Mouse (Mus musculus): ENCODE measurements at regions not wholly inside any gene's neighbourhood (a gene's known extent, or its start where the extent isn't known, plus 50 kb on each side); places are given as distances from the start of the nearest gene placed in this dataset. TPM values are rescaled to one million over a fixed set of nuclear protein-coding genes. Genes with fewer than 3 reads are reported as not detected.

DNA sequence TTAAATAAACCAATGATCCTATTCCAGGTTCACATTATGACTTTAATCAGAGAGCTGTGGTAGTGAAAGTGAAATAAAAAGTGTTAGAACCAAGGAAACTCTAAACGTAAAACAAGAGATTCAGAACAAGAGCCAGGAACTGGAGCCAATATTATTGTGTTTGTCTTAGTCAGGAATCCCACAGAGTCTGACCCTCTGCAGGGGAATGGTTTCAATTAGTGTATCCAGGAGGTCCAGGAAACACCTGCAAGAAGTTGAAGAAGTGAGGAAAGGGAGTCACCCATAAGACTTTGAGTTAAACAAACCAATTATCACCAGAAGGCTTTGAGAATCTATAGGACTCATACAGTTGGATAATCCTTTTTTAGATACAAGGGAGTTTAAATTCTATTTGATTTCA lies 76.2 kb upstream of the Sptlc3 start:
- TF ChIP-seq CTCF (IDR thresholded peaks at IDR 0.05; ENCODE audit: low read depth), result no peak
- H3K4me3 ChIP-seq (ENCODE audit: low read depth, low read length), result no peak overlapping the region
- whole genome bisulfite sequencing, result 32% methylated on average over 1 of the region's 1 CpGs
- H3K27me3 ChIP-seq (ENCODE audit: insufficient read depth, low read length), result no peaks in the 10 kb centered on the region
- ATAC-seq (ENCODE audit: insufficient read depth), result no peak
- H3K4me1 ChIP-seq (ENCODE audit: insufficient read depth), result no peaks in the 10 kb centered on the region
- no peak for DNase-seq
- H3K27ac ChIP-seq (ENCODE audit: low read depth), result no peak overlapping the region
- H3K9me3 ChIP-seq (ENCODE audit: low read depth, low read length), result no peaks in the 10 kb centered on the region
- no peaks in the 10 kb centered on the region for H3K36me3 ChIP-seq (ENCODE audit: insufficient read depth)
- H3K4me2 ChIP-seq, result no peak overlapping the region
- no peak overlapping the region for H3K9ac ChIP-seq

DNA sequence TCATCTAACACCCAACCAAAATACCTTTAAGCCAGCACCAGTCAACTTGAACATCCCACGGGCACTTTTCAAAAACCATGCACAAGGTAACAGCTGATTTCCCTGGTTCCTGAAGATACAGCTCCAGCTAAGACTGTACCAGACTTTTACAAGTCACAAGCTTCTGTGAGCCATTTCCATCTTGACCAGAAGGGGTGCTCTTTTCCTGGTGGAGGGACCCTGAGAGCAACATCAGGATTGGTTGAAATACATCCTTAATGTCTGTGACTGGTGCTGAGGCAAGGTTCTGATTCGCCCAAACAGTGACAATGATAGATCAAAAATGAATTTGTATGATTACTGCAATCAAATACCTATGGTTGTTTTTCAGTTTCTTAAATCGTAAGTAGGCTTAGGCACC lies 71.0 kb upstream of the Sptlc3 start:
- 76% methylated on average over 3 of the region's 3 CpGs for WGBS

GRCm38 (mm10) chr2:139423413-139423812 lies 70.3 kb upstream of the Sptlc3 start:
- H3K9ac ChIP-seq, result no peak overlapping the region
- 68% methylated on average over 2 of the region's 2 CpGs for WGBS

More for the DNA sequence above, 71.0 kb upstream of the Sptlc3 start:
- TF ChIP-seq CTCF (IDR thresholded peaks at IDR 0.05; ENCODE audit: low read depth), result peak; percentile 23
- no peaks in the 10 kb centered on the region for H3K27me3 ChIP-seq (ENCODE audit: insufficient read depth, low read length)
- no peak overlapping the region for H3K9ac ChIP-seq
- DNase-seq, result no peak
- no peak overlapping the region for H3K27ac ChIP-seq (ENCODE audit: low read depth)
- no peaks in the 10 kb centered on the region for H3K9me3 ChIP-seq (ENCODE audit: low read depth, low read length)
- H3K4me3 ChIP-seq (ENCODE audit: low read depth, low read length), result no peak overlapping the region
- ATAC-seq (ENCODE audit: insufficient read depth), result no peak
- H3K4me2 ChIP-seq, result no peak overlapping the region
- no peaks in the 10 kb centered on the region for H3K4me1 ChIP-seq (ENCODE audit: insufficient read depth)
- H3K36me3 ChIP-seq (ENCODE audit: insufficient read depth), result no peaks in the 10 kb centered on the region

More at GRCm38 (mm10) chr2:139423413-139423812, 70.3 kb upstream of the Sptlc3 start:
- no peaks in the 10 kb centered on the region for H3K9me3 ChIP-seq (ENCODE audit: low read depth, low read length)
- no peak for ATAC-seq (ENCODE audit: insufficient read depth)
- H3K36me3 ChIP-seq (ENCODE audit: insufficient read depth), result no peaks in the 10 kb centered on the region
- peak; percentile 11; the same call in 1 of the 2 replicates for TF ChIP-seq CTCF (IDR thresholded peaks at IDR 0.05; ENCODE audit: low read depth)
- H3K27me3 ChIP-seq (ENCODE audit: insufficient read depth, low read length), result no peaks in the 10 kb centered on the region
- H3K27ac ChIP-seq (ENCODE audit: low read depth), result no peak overlapping the region
- peak; percentile 38 for DNase-seq
- no peak overlapping the region for H3K4me3 ChIP-seq (ENCODE audit: low read depth, low read length)
- H3K4me1 ChIP-seq (ENCODE audit: insufficient read depth), result no peaks in the 10 kb centered on the region
- no peak overlapping the region for H3K4me2 ChIP-seq

MicroRNAs in the stretch of these regions (microRNA counts, 519-probe panel; counts per million panel counts)
- microRNA mmu-miR-1952, result 30.5 counts per million

Small RNA genes lying in the stretch of these regions (microRNA-seq; reads per million reads assigned to microRNA genes)
- not detected for gene Mir1952 (ENCODE audit: borderline number of aligned reads)

All from lung, embryonic 14.5 days (tissue).